In the genomic region with DNA sequence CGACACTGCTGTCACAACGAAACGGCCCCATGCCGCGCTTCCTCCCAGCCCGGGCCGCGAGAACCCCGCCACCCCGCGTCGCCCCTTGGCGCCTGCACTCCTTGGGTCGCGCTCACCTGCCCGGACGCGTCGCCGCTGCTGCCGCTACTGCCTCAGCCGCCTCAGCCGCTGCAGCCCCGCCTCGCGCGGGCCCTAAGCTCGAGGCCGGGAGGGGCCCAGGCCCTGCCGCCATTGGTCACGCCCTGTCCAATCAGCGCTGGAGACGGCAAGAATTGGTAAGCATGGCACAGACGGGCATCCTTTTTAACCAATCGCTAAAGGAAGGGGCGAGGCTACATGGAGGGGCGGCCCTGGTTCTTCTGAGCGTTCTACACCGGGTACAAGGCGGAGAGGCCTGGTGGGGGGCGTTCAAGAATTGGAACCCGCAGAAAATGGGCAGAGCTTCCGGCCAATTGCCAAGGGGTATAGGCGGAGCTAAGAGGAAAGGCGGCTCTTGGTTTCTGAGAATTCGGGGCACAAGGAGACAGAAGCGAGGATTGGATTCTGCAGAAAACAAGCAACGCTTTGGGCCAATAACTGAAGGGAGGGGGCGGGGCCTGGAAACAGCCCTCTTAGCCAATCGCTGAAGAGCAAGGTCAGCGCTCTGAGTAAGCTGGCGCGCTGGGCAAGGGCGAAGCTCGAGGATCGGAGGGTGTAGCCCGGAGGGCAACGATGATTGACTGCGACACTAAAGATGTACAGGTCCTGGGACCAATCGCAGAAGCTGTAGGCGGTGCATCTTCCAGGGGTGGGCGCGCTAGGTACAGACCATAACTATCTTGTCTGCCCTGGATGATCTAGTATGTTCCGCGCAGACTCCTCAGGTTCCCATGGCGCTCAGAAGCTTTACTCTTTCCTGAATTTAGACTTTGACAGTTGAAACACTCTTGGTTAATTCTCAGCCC, we compare ENCODE assay signal across 8 mouse cellular contexts. TPM values are rescaled to one million over a fixed set of nuclear protein-coding genes. Genes with fewer than 3 reads are reported as not detected.
DNase-seq lines count a peak whose midpoint lies in the region; ATAC-seq and TF ChIP-seq lines count a peak whose summit lies in the region.

A gene (minus strand): TSS at position 194 of the 944 bp plus-strand sequence.

- WGBS in heart, embryonic 11.5 days (ENCODE audit: insufficient replicate concordance): under 1% methylated on average over 64 of the region's 66 CpGs
- under 1% methylated on average over 66 of the region's 66 CpGs for WGBS in kidney, embryonic 16.5 days
- under 1% methylated on average over 64 of the region's 66 CpGs for WGBS in liver, adult 2 months

- no peak for TF ChIP-seq CTCF in C2C12 (IDR thresholded peaks at IDR 0.05; ENCODE audit: control insufficient read depth, insufficient read depth, insufficient read length)
- TF ChIP-seq CTCF in brain, embryonic 14.5 days (IDR thresholded peaks at IDR 0.05; ENCODE audit: borderline replicate concordance, extremely low read depth, insufficient read depth, insufficient read length): no peak
- TF ChIP-seq CTCF in liver, adult 2 months (IDR thresholded peaks at IDR 0.05; ENCODE audit: low read depth, low read length): no peak

- TF ChIP-seq POLR2A in brain, embryonic 14.5 days (IDR thresholded peaks at IDR 0.05; ENCODE audit: borderline replicate concordance, extremely low read depth, insufficient read depth, insufficient read length, poor library complexity, severe bottlenecking): peak; percentile 53; the same call in 1 of the 2 replicates
- peak; percentile 96 for TF ChIP-seq POLR2A in liver, adult 2 months (IDR thresholded peaks at IDR 0.05; ENCODE audit: extremely low read depth, insufficient read depth, low read length)
- TF ChIP-seq POLR2A in myocyte (IDR thresholded peaks at IDR 0.05; ENCODE audit: insufficient read length, low read depth): peak; percentile 88

- H3K36me3 ChIP-seq in C2C12 (ENCODE audit: control insufficient read depth, insufficient read depth) (no peaks in the 10 kb centered on the region), myocyte (ENCODE audit: control insufficient read depth, insufficient read depth) (no peaks in the 10 kb centered on the region)
- H3K36me3 ChIP-seq in erythroblast, embryonic 14.5 days (ENCODE audit: control insufficient read depth): peaks cover 24% of the 10 kb centered on the region
- H3K36me3 ChIP-seq in heart, embryonic 11.5 days (ENCODE audit: control insufficient read depth, insufficient read depth, low read length): no peaks in the 10 kb centered on the region
- H3K36me3 ChIP-seq in kidney, embryonic 16.5 days (ENCODE audit: insufficient read depth, low read length): no peaks in the 10 kb centered on the region
- H3K36me3 ChIP-seq in liver, adult 2 months (ENCODE audit: control insufficient read depth, insufficient read depth, low read length): no peaks in the 10 kb centered on the region
- H3K36me3 ChIP-seq in splenic B cell, adult 2 months (ENCODE audit: control insufficient read depth, insufficient read depth, low read length, poor library complexity, severe bottlenecking): no peaks in the 10 kb centered on the region

- H3K4me3 ChIP-seq in C2C12 (ENCODE audit: insufficient read depth, poor library complexity, severe bottlenecking) (peak within 1 kb of the TSS; percentile 38), myocyte (peak within 1 kb of the TSS; percentile 33)
- H3K4me3 ChIP-seq in erythroblast, embryonic 14.5 days (replicated peaks): peak within 1 kb of the TSS; percentile 70
- H3K4me3 ChIP-seq in heart, embryonic 11.5 days (ENCODE audit: low read depth, low read length): peak within 1 kb of the TSS; percentile 63
- peak within 1 kb of the TSS; percentile 68 for H3K4me3 ChIP-seq in kidney, embryonic 16.5 days (ENCODE audit: low read length)
- peak within 1 kb of the TSS; percentile 67 for H3K4me3 ChIP-seq in liver, adult 2 months (ENCODE audit: insufficient read depth, low read depth, low read length)

- ATAC-seq in heart, embryonic 11.5 days (replicated peaks; ENCODE audit: insufficient number of reproducible peaks, low FRiP score, low TSS enrichment): peak; percentile 97
- ATAC-seq in kidney, embryonic 16.5 days (ENCODE audit: low FRiP score, low TSS enrichment): peak; percentile 99

- H3K79me2 ChIP-seq in C2C12 (ENCODE audit: control insufficient read depth, insufficient read depth): no peaks in the 10 kb centered on the region
- H3K79me2 ChIP-seq in liver, adult 2 months (ENCODE audit: control insufficient read depth, insufficient read depth, low read length): peaks cover 28% of the 10 kb centered on the region; the same call in 1 of the 2 replicates
- H3K79me2 ChIP-seq in myocyte (ENCODE audit: control insufficient read depth, insufficient read depth): no peaks in the 10 kb centered on the region

- no peaks in the 10 kb centered on the region for H3K9me3 ChIP-seq in erythroblast, embryonic 14.5 days (ENCODE audit: control insufficient read depth, low read length)
- H3K9me3 ChIP-seq in heart, embryonic 11.5 days (replicated peaks; ENCODE audit: control insufficient read depth, low read length): no peaks in the 10 kb centered on the region
- H3K9me3 ChIP-seq in kidney, embryonic 16.5 days (ENCODE audit: low read length): no peaks in the 10 kb centered on the region

- peak within 1 kb of the TSS; percentile 74 for H3K9ac ChIP-seq in heart, embryonic 11.5 days (ENCODE audit: low read depth, low read length)
- peak within 1 kb of the TSS; percentile 64 for H3K9ac ChIP-seq in kidney, embryonic 16.5 days (replicated peaks; ENCODE audit: low read length)
- peak within 1 kb of the TSS; percentile 92 for H3K9ac ChIP-seq in liver, adult 2 months (ENCODE audit: low read depth, low read length)

- DNase-seq in brain, embryonic 14.5 days (ENCODE audit: low read depth): peak; percentile 100
- peak; percentile 99 for DNase-seq in liver, adult 2 months (ENCODE audit: extremely low read depth, low read depth, low spot score)
- peak; percentile 98 for DNase-seq in splenic B cell, adult 2 months (ENCODE audit: low read depth, low spot score)

- peak within 1 kb of the TSS; percentile 55 for H3K27ac ChIP-seq in heart, embryonic 11.5 days (ENCODE audit: low read depth, low read length)
- H3K27ac ChIP-seq in kidney, embryonic 16.5 days (ENCODE audit: low read length): peak within 1 kb of the TSS; percentile 59
- peak within 1 kb of the TSS; percentile 90 for H3K27ac ChIP-seq in liver, adult 2 months (replicated peaks; ENCODE audit: insufficient read depth, low read depth, low read length)

- H3K79me3 ChIP-seq in C2C12 (ENCODE audit: low read depth): no peaks in the 10 kb centered on the region

- no peaks in the 10 kb centered on the region for H3K27me3 ChIP-seq in C2C12 (ENCODE audit: control insufficient read depth, insufficient read depth, insufficient read length)
- no peaks in the 10 kb centered on the region for H3K27me3 ChIP-seq in erythroblast, embryonic 14.5 days (ENCODE audit: control insufficient read depth)
- H3K27me3 ChIP-seq in heart, embryonic 11.5 days (ENCODE audit: control insufficient read depth, insufficient read depth, low read length): no peaks in the 10 kb centered on the region; the same call in 1 of the 2 replicates
- no peaks in the 10 kb centered on the region for H3K27me3 ChIP-seq in kidney, embryonic 16.5 days (ENCODE audit: insufficient read depth, low read length)
- no peaks in the 10 kb centered on the region for H3K27me3 ChIP-seq in liver, adult 2 months (ENCODE audit: control insufficient read depth, insufficient read depth, low read length)
- H3K27me3 ChIP-seq in myocyte (ENCODE audit: control insufficient read depth, insufficient read depth, insufficient read length): no peaks in the 10 kb centered on the region
- H3K27me3 ChIP-seq in splenic B cell, adult 2 months (ENCODE audit: control insufficient read depth, insufficient read depth, low read length, poor library complexity, severe bottlenecking): no peaks in the 10 kb centered on the region

- peaks cover 67% of the 10 kb centered on the region for H3K4me1 ChIP-seq in erythroblast, embryonic 14.5 days (ENCODE audit: control insufficient read depth)
- H3K4me1 ChIP-seq in heart, embryonic 11.5 days (ENCODE audit: control insufficient read depth, insufficient read depth, low read length): 0 out of 2 replicates have a peak, but pooled peaks cover 9% of the 10 kb centered on the region
- H3K4me1 ChIP-seq in kidney, embryonic 16.5 days (ENCODE audit: insufficient read depth, low read length): peaks cover 15% of the 10 kb centered on the region
- peaks cover 18% of the 10 kb centered on the region for H3K4me1 ChIP-seq in liver, adult 2 months (ENCODE audit: control insufficient read depth, insufficient read depth, low read length)

- H3K4me2 ChIP-seq in heart, embryonic 11.5 days: peak within 1 kb of the TSS; percentile 95
- peak within 1 kb of the TSS; percentile 97 for H3K4me2 ChIP-seq in kidney, embryonic 16.5 days (replicated peaks; ENCODE audit: low read depth, low read length)
- H3K4me2 ChIP-seq in myocyte (ENCODE audit: low read depth): peak within 1 kb of the TSS; percentile 96

- H3ac ChIP-seq in C2C12 (ENCODE audit: control insufficient read depth, insufficient read length, low read depth): peak within 1 kb of the TSS; percentile 45
- H3ac ChIP-seq in myocyte (ENCODE audit: control insufficient read depth, insufficient read length): peak within 1 kb of the TSS; percentile 7

TF ChIP-seq in C2C12, 6 proteins besides CTCF, POLR2A, EP300 and RAD21 (continues in another document):
- TF ChIP-seq USF1 (IDR thresholded peaks at IDR 0.05; ENCODE audit: low read depth) (no peak), MAX (IDR thresholded peaks at IDR 0.05) (no peak), MYOD1 (IDR thresholded peaks at IDR 0.05; ENCODE audit: control insufficient read depth, insufficient read length, low read depth) (no peak), FOSL1 (IDR thresholded peaks at IDR 0.05; ENCODE audit: insufficient read depth, low read length, poor library complexity, severe bottlenecking) (no peak), CEBPB (IDR thresholded peaks at IDR 0.05; ENCODE audit: low read depth) (no peak)

TF ChIP-seq in myocyte, 11 proteins besides CTCF, POLR2A, EP300 and RAD21 (continues in another document):
- TF ChIP-seq SRF (IDR thresholded peaks at IDR 0.05; ENCODE audit: control insufficient read depth, insufficient read length, low read depth) (peak; percentile 70), USF1 (IDR thresholded peaks at IDR 0.05; ENCODE audit: low read depth) (no peak), POLR2AphosphoS2 (IDR thresholded peaks at IDR 0.05; ENCODE audit: insufficient read length, low read depth) (peak; percentile 71), MYOD1 (IDR thresholded peaks at IDR 0.05; ENCODE audit: control insufficient read depth in 1 of 3, insufficient read length in 2 of 3, low read depth in 2 of 3) (peak in 1 of 3 experiments; percentile 55)

RNA-seq across cellular contexts. Expression of the gene that starts here (rescaled TPM):
- 0.61 TPM for polyA plus RNA-seq in C2C12 (2012; fragmentation: generic; extraction: Trizol)
- 26.2 and 26.8 TPM in 2 replicates for polyA plus RNA-seq in brain, embryonic 14.5 days (2012; rRNA removed)
- 2.6 and 2.9 TPM in 2 replicates for polyA plus RNA-seq in erythroblast, embryonic 14.5 days (2012)
- 4.8 and 5.2 TPM in 2 replicates for polyA plus RNA-seq in heart, embryonic 11.5 days (2014; fragmentation: Nextera tagmentation; extraction: Ambion mirVana)
- 5.0 and 6.4 TPM in 2 replicates for polyA plus RNA-seq in kidney, embryonic 16.5 days (2015; fragmentation: Nextera tagmentation; extraction: Ambion mirVana)
- 31.4 and 48.5 TPM in 2 replicates for total RNA-seq in liver, adult 2 months (2014; rRNA removed)
- 96.9 and 117 TPM in 2 replicates for polyA plus RNA-seq in liver, adult 2 months (2012; rRNA removed)
- 2.6 TPM for polyA plus RNA-seq in myocyte (2012; fragmentation: generic; extraction: Trizol)

Comparison
In these comparisons a context has a peak if more than half of its experiments do, and no peak if none do; other contexts are left out.
1. Peak in every context shown above with its lines: DNase-seq, ATAC-seq, H3K4me3 ChIP-seq and H3K27ac ChIP-seq.